Mouse (Mus musculus): ENCODE results near the gene Mrpl43. TPM values are rescaled to one million over a fixed set of nuclear protein-coding genes. Genes with fewer than 3 reads are reported as not detected.

Gene Mrpl43
- polyA plus RNA-seq, 1 experiment, result 32.5 TPM

DNA sequence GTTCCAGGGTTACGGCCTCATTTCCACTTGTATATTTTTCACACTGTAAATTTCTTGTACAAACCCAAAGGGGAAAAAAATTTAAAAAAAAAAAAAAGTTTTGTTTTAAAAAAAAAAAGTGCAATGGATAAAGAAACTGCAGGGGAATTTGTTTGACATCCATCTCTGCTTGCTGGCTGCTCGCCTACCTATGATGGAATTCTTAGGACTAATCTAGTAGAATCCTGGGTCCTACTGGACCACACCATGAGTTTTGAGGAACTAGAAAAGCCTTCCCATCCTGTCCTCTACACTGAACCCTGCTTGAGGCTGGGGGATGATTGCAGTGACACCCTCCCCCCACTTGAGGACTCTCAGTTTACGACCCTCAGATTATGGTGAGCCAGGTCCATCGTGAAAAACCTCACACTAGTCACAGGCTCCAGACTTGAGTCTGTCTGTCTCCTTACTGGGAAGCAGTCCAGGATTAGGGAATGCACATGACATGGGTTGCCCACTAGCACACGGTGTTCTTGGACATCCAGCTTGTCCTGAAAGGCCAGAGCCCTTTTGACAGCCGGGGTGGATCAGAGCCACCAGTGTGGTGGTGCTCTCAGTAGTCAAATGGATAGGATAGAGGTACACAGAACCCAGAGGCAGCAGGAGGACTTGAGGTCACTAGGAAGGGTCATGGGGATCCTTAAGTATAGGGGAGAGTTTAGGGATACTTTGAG is 20.9 kb upstream of the Mrpl43 start:
- H3K9me3 ChIP-seq (replicated peaks; ENCODE audit: control insufficient read depth, insufficient read depth, low read length, poor library complexity, severe bottlenecking), result no peaks in the 10 kb centered on the region
- H3K4me3 ChIP-seq (ENCODE audit: low read depth, low read length), result no peak overlapping the region
- no peak overlapping the region for H3K27ac ChIP-seq (ENCODE audit: insufficient read depth, low read length)
- H3K4me1 ChIP-seq (ENCODE audit: control insufficient read depth, insufficient read depth, low read length), result peaks cover 15% of the 10 kb centered on the region
- TF ChIP-seq POLR2A (IDR thresholded peaks at IDR 0.05; ENCODE audit: insufficient read depth, low read length), result no peak
- TF ChIP-seq CTCF (IDR thresholded peaks at IDR 0.05; ENCODE audit: low read depth, low read length), result no peak
- TF ChIP-seq EP300 (IDR thresholded peaks at IDR 0.05; ENCODE audit: insufficient read depth, low read depth, low read length), result no peak
- no peaks in the 10 kb centered on the region for H3K36me3 ChIP-seq (ENCODE audit: control insufficient read depth, insufficient read depth, low read length, poor library complexity, severe bottlenecking)
- H3K27me3 ChIP-seq (ENCODE audit: control insufficient read depth, insufficient read depth, low read length, poor library complexity, severe bottlenecking), result no peaks in the 10 kb centered on the region
- no peak overlapping the region for H3K9ac ChIP-seq (ENCODE audit: low read depth, poor library complexity, severe bottlenecking)

GRCm38 (mm10) chr19:45025937-45026568 is 19.8 kb upstream of the Mrpl43 start:
- Histone ChIP-seq H3K27ac (ENCODE audit: insufficient read depth, low read length) (no peak overlapping the region), H3K27me3 (ENCODE audit: control insufficient read depth, insufficient read depth, low read length, poor library complexity, severe bottlenecking) (no peaks in the 10 kb centered on the region), H3K9me3 (replicated peaks; ENCODE audit: control insufficient read depth, insufficient read depth, low read length, poor library complexity, severe bottlenecking) (no peaks in the 10 kb centered on the region), H3K9ac (ENCODE audit: low read depth, poor library complexity, severe bottlenecking) (peak overlapping the region; percentile 38), H3K36me3 (ENCODE audit: control insufficient read depth, insufficient read depth, low read length, poor library complexity, severe bottlenecking) (0 out of 2 replicates have a peak, but pooled peaks cover 2% of the 10 kb centered on the region), H3K4me1 (ENCODE audit: control insufficient read depth, insufficient read depth, low read length) (peaks cover 15% of the 10 kb centered on the region), H3K4me3 (ENCODE audit: low read depth, low read length) (peak overlapping the region; percentile 28)
- TF ChIP-seq EP300 (IDR thresholded peaks at IDR 0.05; ENCODE audit: insufficient read depth, low read depth, low read length) (no peak), POLR2A (IDR thresholded peaks at IDR 0.05; ENCODE audit: insufficient read depth, low read length) (no peak), CTCF (IDR thresholded peaks at IDR 0.05; ENCODE audit: low read depth, low read length) (no peak)

DNA sequence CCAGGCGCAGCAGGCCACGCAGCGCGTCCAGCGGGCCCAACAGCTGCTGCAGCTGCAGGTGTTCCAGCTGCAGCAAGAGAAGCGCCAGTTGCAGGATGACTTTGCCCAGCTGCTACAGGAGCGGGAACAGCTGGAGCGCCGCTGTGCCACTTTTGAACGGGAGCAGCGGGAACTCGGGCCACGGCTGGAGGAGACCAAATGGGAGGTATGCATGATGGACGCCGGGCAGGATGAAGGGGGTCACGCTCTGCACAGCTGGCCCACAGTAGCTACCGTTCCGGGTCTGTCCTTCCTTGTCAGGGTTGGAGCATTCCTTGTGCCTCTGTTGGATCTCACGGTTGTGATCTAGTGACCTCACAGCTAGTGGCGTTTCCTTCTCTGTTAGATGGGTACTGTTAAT is 18.5 kb upstream of the Mrpl43 start:
- 0 out of 2 replicates have a peak, but pooled peaks cover 2% of the 10 kb centered on the region for H3K36me3 ChIP-seq (ENCODE audit: control insufficient read depth, insufficient read depth, low read length, poor library complexity, severe bottlenecking)
- no peak overlapping the region for H3K27ac ChIP-seq (ENCODE audit: insufficient read depth, low read length)
- no peaks in the 10 kb centered on the region for H3K9me3 ChIP-seq (replicated peaks; ENCODE audit: control insufficient read depth, insufficient read depth, low read length, poor library complexity, severe bottlenecking)

GRCm38 (mm10) chr19:45023993-45024392 is 17.8 kb upstream of the Mrpl43 start:
- Histone ChIP-seq H3K36me3 (ENCODE audit: control insufficient read depth, insufficient read depth, low read length, poor library complexity, severe bottlenecking) (0 out of 2 replicates have a peak, but pooled peaks cover 2% of the 10 kb centered on the region), H3K9me3 (replicated peaks; ENCODE audit: control insufficient read depth, insufficient read depth, low read length, poor library complexity, severe bottlenecking) (no peaks in the 10 kb centered on the region), H3K9ac (ENCODE audit: low read depth, poor library complexity, severe bottlenecking) (no peak overlapping the region), H3K4me3 (ENCODE audit: low read depth, low read length) (no peak overlapping the region), H3K27ac (ENCODE audit: insufficient read depth, low read length) (no peak overlapping the region), H3K4me1 (ENCODE audit: control insufficient read depth, insufficient read depth, low read length) (peaks cover 15% of the 10 kb centered on the region), H3K27me3 (ENCODE audit: control insufficient read depth, insufficient read depth, low read length, poor library complexity, severe bottlenecking) (no peaks in the 10 kb centered on the region)
- TF ChIP-seq CTCF (IDR thresholded peaks at IDR 0.05; ENCODE audit: low read depth, low read length) (no peak), EP300 (IDR thresholded peaks at IDR 0.05; ENCODE audit: insufficient read depth, low read depth, low read length) (no peak), POLR2A (IDR thresholded peaks at IDR 0.05; ENCODE audit: insufficient read depth, low read length) (no peak)

More for the DNA sequence above, 18.5 kb upstream of the Mrpl43 start:
- Histone ChIP-seq H3K27me3 (ENCODE audit: control insufficient read depth, insufficient read depth, low read length, poor library complexity, severe bottlenecking) (no peaks in the 10 kb centered on the region), H3K4me1 (ENCODE audit: control insufficient read depth, insufficient read depth, low read length) (peaks cover 15% of the 10 kb centered on the region), H3K9ac (ENCODE audit: low read depth, poor library complexity, severe bottlenecking) (no peak overlapping the region), H3K4me3 (ENCODE audit: low read depth, low read length) (peak overlapping the region; percentile 15)
- no peak for TF ChIP-seq CTCF (IDR thresholded peaks at IDR 0.05; ENCODE audit: low read depth, low read length)
- TF ChIP-seq POLR2A (IDR thresholded peaks at IDR 0.05; ENCODE audit: insufficient read depth, low read length), result no peak
- no peak for TF ChIP-seq EP300 (IDR thresholded peaks at IDR 0.05; ENCODE audit: insufficient read depth, low read depth, low read length)

- Histone ChIP-seq H3K9me3 (replicated peaks; ENCODE audit: control insufficient read depth, insufficient read depth, low read length, poor library complexity, severe bottlenecking) (no peaks in the 10 kb centered on the region), H3K27ac (ENCODE audit: insufficient read depth, low read length) (no peak overlapping the region), H3K27me3 (ENCODE audit: control insufficient read depth, insufficient read depth, low read length, poor library complexity, severe bottlenecking) (no peaks in the 10 kb centered on the region), H3K9ac (ENCODE audit: low read depth, poor library complexity, severe bottlenecking) (no peak overlapping the region), H3K4me1 (ENCODE audit: control insufficient read depth, insufficient read depth, low read length) (peaks cover under 1% of the 10 kb centered on the region), H3K4me3 (ENCODE audit: low read depth, low read length) (no peak overlapping the region), H3K36me3 (ENCODE audit: control insufficient read depth, insufficient read depth, low read length, poor library complexity, severe bottlenecking) (0 out of 2 replicates have a peak, but pooled peaks cover 2% of the 10 kb centered on the region)
- TF ChIP-seq POLR2A (IDR thresholded peaks at IDR 0.05; ENCODE audit: insufficient read depth, low read length), result no peak
- no peak for TF ChIP-seq CTCF (IDR thresholded peaks at IDR 0.05; ENCODE audit: low read depth, low read length)
- TF ChIP-seq EP300 (IDR thresholded peaks at IDR 0.05; ENCODE audit: insufficient read depth, low read depth, low read length), result no peak
These were observed 15.1 kb upstream of the Mrpl43 start for GRCm38 (mm10) chr19:45021362-45021761.

DNA sequence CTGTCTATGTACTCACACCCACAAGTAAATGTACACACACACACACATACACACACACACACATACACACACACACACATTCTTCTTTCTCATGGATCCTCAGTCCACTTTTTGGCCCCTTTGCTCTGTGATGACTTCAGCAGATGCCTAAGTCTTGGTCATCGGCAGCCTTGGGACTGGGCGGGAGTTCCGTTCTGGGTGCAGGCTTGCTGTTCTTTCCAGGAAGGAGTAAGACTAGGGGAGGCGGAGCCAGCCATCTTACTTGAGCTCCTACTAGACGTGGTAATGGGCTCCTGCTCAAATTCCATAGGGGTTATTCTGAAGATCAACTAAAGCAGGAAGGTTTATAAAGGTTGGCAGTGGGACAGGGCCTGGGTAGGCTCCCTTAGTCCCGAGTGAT is 14.1 kb upstream of the Mrpl43 start:
- H3K27ac ChIP-seq (ENCODE audit: insufficient read depth, low read length), result no peak overlapping the region
- H3K9me3 ChIP-seq (replicated peaks; ENCODE audit: control insufficient read depth, insufficient read depth, low read length, poor library complexity, severe bottlenecking), result no peaks in the 10 kb centered on the region
- no peaks in the 10 kb centered on the region for H3K4me1 ChIP-seq (ENCODE audit: control insufficient read depth, insufficient read depth, low read length)
- H3K36me3 ChIP-seq (ENCODE audit: control insufficient read depth, insufficient read depth, low read length, poor library complexity, severe bottlenecking), result 0 out of 2 replicates have a peak, but pooled peaks cover 2% of the 10 kb centered on the region
- no peak overlapping the region for H3K4me3 ChIP-seq (ENCODE audit: low read depth, low read length)
- no peak for TF ChIP-seq POLR2A (IDR thresholded peaks at IDR 0.05; ENCODE audit: insufficient read depth, low read length)
- TF ChIP-seq EP300 (IDR thresholded peaks at IDR 0.05; ENCODE audit: insufficient read depth, low read depth, low read length), result no peak
- TF ChIP-seq CTCF (IDR thresholded peaks at IDR 0.05; ENCODE audit: low read depth, low read length), result no peak
- H3K27me3 ChIP-seq (ENCODE audit: control insufficient read depth, insufficient read depth, low read length, poor library complexity, severe bottlenecking), result no peaks in the 10 kb centered on the region
- H3K9ac ChIP-seq (ENCODE audit: low read depth, poor library complexity, severe bottlenecking), result no peak overlapping the region
